Mouse (Mus musculus): ENCODE measurements around the gene Tpk1. TPM values are rescaled to one million over a fixed set of nuclear protein-coding genes. Genes with fewer than 3 reads are reported as not detected.
A peak's percentile ranks its signal among the peaks of the same experiment; 100 is the strongest.

Tpk1 gene
- polyA plus RNA-seq, 1 experiment from 2014 or later: 7.4 TPM

DNA sequence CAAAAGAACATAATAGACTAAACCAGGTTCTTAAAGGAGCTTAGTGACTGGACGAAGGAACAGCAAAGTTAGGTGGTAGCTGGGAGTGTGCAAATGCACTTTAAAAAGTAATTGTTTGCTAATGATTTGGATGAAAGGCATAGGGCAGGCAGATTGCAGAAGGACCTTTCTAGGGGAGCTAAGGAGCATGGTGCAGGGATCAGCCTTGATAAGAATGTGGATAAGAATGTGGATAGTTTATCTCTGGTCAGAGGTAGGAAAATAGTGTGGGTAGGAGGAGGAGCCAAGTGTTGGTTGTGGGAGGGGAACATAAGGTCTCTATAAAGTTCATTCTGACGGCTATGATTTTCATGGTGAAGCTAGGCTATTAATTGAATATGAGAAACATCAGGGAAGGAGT is 327.3 kb downstream of the Tpk1 start:
- no peak overlapping the region for H3K9ac ChIP-seq (replicated peaks)
- H3K4me3 ChIP-seq (ENCODE audit: low read depth, low read length): no peak overlapping the region
- no peaks in the 10 kb centered on the region for H3K4me1 ChIP-seq (ENCODE audit: insufficient read depth)
- no peak overlapping the region for H3K27ac ChIP-seq (ENCODE audit: low read depth)
- no peak for TF ChIP-seq EP300 (IDR thresholded peaks at IDR 0.05; ENCODE audit: low read depth)
- TF ChIP-seq CTCF (IDR thresholded peaks at IDR 0.05; ENCODE audit: low read depth): no peak
- ATAC-seq (no peak), DNase-seq (no peak)
- no peaks in the 10 kb centered on the region for H3K27me3 ChIP-seq (ENCODE audit: insufficient read depth, low read length)
- no peak overlapping the region for H3K4me2 ChIP-seq (ENCODE audit: low read depth, low read length)
- no peaks in the 10 kb centered on the region for H3K9me3 ChIP-seq (ENCODE audit: low read length)
- 52% methylated on average over 2 of the region's 2 CpGs for WGBS (ENCODE audit: insufficient replicate concordance)
- no peaks in the 10 kb centered on the region for H3K36me3 ChIP-seq (replicated peaks; ENCODE audit: insufficient read depth, low read length)

DNA sequence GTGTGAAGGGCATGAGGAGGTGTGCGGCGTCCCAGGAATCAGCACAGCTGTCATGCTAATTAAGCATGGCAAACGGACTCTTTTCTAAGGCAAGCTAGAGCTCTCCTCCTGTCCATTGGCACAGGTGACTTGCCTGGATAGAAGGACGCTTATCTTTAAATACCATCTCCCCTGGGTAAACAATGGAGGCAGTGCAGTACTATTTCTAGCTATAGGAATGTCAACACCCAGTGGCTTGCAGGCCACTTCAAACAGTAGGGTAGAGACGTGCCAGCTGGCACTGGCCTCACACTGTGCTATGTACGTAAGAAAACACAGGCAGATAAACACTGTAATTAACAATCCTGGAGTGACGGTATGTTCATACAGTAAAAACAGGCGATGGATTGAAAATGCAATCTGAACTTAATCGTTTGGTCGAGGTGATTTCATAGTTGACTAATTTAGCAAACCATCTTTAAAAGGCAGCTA is 328.6 kb downstream of the Tpk1 start:
- no peaks in the 10 kb centered on the region for H3K4me1 ChIP-seq (ENCODE audit: insufficient read depth)
- H3K4me2 ChIP-seq (ENCODE audit: low read depth, low read length): peak overlapping the region; percentile 11; the same call in 1 of the 2 replicates
- TF ChIP-seq EP300 (IDR thresholded peaks at IDR 0.05; ENCODE audit: low read depth): no peak
- no peak for TF ChIP-seq CTCF (IDR thresholded peaks at IDR 0.05; ENCODE audit: low read depth)
- no peak overlapping the region for H3K9ac ChIP-seq (replicated peaks)
- no peaks in the 10 kb centered on the region for H3K27me3 ChIP-seq (ENCODE audit: insufficient read depth, low read length)
- no peaks in the 10 kb centered on the region for H3K9me3 ChIP-seq (ENCODE audit: low read length)
- no peaks in the 10 kb centered on the region for H3K36me3 ChIP-seq (replicated peaks; ENCODE audit: insufficient read depth, low read length)
- no peak overlapping the region for H3K27ac ChIP-seq (ENCODE audit: low read depth)
- peak; percentile 40 for DNase-seq
- peak; percentile 94 for ATAC-seq
- H3K4me3 ChIP-seq (ENCODE audit: low read depth, low read length): no peak overlapping the region
- 41% methylated on average over 10 of the region's 10 CpGs for WGBS (ENCODE audit: insufficient replicate concordance)

DNA sequence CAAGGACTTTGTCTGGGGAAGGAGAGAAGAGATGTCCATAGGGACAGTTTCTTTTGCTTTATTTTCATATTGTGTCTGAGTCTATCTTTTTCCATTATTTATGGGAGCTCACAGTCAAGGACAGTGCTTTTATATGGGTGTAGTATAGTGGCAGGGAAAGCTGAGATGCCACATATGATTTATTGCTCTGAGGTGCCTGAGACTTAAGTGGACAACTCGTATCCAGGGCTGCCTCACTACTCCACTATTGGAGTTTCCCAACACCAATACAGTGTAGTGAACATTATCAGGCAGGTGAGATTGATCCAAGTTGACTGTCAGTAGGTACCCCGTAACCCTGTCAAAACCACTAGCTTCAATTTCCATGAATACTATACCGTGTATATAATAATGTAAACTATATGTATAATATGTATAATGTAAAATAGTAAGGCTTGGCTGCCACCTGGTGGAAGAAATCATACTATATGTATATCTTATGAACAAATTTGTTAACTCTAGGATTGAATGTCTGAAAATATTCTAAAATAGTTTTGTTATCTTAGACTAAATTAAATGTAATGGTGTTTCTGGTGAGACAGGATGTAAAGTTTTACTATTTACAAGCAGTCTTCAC is 330.4 kb downstream of the Tpk1 start:
- Histone ChIP-seq H3K27me3 (ENCODE audit: insufficient read depth, low read length) (no peaks in the 10 kb centered on the region), H3K4me2 (ENCODE audit: low read depth, low read length) (no peak overlapping the region), H3K4me1 (ENCODE audit: insufficient read depth) (no peaks in the 10 kb centered on the region), H3K9ac (replicated peaks) (no peak overlapping the region), H3K36me3 (replicated peaks; ENCODE audit: insufficient read depth, low read length) (no peaks in the 10 kb centered on the region), H3K9me3 (ENCODE audit: low read length) (no peaks in the 10 kb centered on the region), H3K27ac (ENCODE audit: low read depth) (no peak overlapping the region), H3K4me3 (ENCODE audit: low read depth, low read length) (no peak overlapping the region)
- TF ChIP-seq EP300 (IDR thresholded peaks at IDR 0.05; ENCODE audit: low read depth) (no peak), CTCF (IDR thresholded peaks at IDR 0.05; ENCODE audit: low read depth) (0 out of 2 replicates have a peak, but pooled peaks have one; percentile 4)
- ATAC-seq (no peak), DNase-seq (no peak)
- 65% methylated on average over 3 of the region's 3 CpGs for WGBS (ENCODE audit: insufficient replicate concordance)

DNA sequence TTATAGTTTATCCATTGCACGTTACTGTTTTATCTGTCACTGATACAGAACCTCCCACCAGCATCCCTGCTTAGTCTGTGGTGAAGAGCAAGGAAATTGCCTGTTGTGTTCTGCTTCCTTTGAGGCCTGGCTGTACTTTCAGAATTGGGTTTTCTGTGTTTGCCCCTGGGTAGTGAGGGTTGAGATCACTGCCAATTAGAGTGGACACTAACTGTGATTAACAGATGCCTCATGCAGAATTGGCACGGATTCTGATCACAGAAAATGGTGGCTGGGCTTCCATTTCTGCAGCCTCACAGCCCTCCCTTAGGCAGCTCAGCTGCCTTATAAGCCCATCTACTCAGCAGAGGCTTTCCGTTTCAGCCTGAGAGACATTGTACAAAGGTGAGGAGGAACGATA is 332.6 kb downstream of the Tpk1 start:
- Histone ChIP-seq H3K4me3 (ENCODE audit: low read depth, low read length) (no peak overlapping the region), H3K36me3 (replicated peaks; ENCODE audit: insufficient read depth, low read length) (no peaks in the 10 kb centered on the region), H3K27me3 (ENCODE audit: insufficient read depth, low read length) (no peaks in the 10 kb centered on the region), H3K4me2 (ENCODE audit: low read depth, low read length) (no peak overlapping the region), H3K9me3 (ENCODE audit: low read length) (no peaks in the 10 kb centered on the region), H3K4me1 (ENCODE audit: insufficient read depth) (no peaks in the 10 kb centered on the region), H3K9ac (replicated peaks) (no peak overlapping the region), H3K27ac (ENCODE audit: low read depth) (no peak overlapping the region)
- TF ChIP-seq CTCF (IDR thresholded peaks at IDR 0.05; ENCODE audit: low read depth): no peak
- no peak for ATAC-seq
- WGBS (ENCODE audit: insufficient replicate concordance): 70% methylated on average over 4 of the region's 4 CpGs
- no peak for DNase-seq

DNA sequence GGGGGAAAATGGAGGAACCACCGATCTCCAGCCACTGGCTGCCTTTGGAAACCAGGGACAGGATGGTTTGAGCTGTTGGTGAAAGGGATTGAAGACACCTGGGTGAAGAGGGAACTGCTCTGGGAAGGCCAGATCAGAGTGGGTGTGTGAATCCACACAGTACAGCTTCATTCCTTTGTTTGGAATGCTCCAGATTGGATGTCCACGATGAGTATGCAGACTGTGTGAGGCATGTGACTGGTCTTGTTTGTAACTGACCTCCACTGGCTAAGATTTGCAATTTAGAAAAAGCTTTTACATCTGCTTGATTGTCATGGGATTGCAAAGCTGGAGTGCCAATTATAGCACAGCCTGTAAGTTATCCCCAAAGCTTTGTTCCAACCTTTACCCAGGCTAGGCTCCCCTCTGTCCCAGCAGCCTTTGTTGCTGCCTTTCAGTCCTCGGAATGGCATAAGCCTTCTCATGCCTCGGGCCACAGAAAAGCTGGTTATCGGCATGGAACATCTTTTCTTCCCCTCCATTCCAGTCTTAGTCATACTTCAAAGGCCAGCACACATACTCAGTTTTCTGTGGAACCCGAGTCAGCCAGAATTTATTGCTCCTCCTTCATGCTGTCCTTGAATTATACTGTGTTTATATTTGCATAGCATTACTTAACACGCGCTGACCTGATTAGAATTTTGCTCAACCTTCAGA is 353.0 kb downstream of the Tpk1 start:
- WGBS (ENCODE audit: insufficient replicate concordance): 71% methylated on average over 8 of the region's 8 CpGs
- no peak overlapping the region for H3K27ac ChIP-seq (ENCODE audit: low read depth)
- no peak for DNase-seq
- H3K4me2 ChIP-seq (ENCODE audit: low read depth, low read length): no peak overlapping the region
- H3K9ac ChIP-seq (replicated peaks): no peak overlapping the region
- H3K9me3 ChIP-seq (ENCODE audit: low read length): no peaks in the 10 kb centered on the region
- H3K4me1 ChIP-seq (ENCODE audit: insufficient read depth): no peaks in the 10 kb centered on the region
- TF ChIP-seq EP300 (IDR thresholded peaks at IDR 0.05; ENCODE audit: low read depth) (no peak), CTCF (IDR thresholded peaks at IDR 0.05; ENCODE audit: low read depth) (no peak)
- no peak for ATAC-seq
- no peak overlapping the region for H3K4me3 ChIP-seq (ENCODE audit: low read depth, low read length)
- H3K27me3 ChIP-seq (ENCODE audit: insufficient read depth, low read length): no peaks in the 10 kb centered on the region
- no peaks in the 10 kb centered on the region for H3K36me3 ChIP-seq (replicated peaks; ENCODE audit: insufficient read depth, low read length)

DNA sequence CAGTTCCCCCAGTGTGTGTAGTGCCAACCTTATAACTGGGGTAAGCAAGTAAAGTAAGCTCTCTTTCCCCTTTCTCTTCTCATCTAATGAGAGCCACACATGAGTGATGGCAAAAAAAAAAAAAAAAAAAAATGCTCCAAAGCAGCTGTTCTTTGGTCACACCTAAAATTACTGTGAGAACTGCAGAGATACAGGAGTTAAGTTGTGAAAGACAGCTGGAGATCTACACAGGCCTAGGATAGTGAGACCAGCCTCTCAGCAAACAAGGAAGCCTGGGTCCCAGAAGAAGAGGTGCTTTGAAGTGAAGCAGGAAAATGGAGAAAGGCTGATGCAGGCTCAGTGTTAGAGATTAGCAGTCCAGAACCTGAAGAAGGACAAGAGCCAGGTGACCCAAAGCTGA is 353.5 kb downstream of the Tpk1 start:
- H3K27ac ChIP-seq (ENCODE audit: low read depth): no peak overlapping the region
- no peaks in the 10 kb centered on the region for H3K27me3 ChIP-seq (ENCODE audit: insufficient read depth, low read length)
- H3K4me2 ChIP-seq (ENCODE audit: low read depth, low read length): no peak overlapping the region
- H3K4me3 ChIP-seq (ENCODE audit: low read depth, low read length): no peak overlapping the region
- H3K9ac ChIP-seq (replicated peaks): no peak overlapping the region
- H3K36me3 ChIP-seq (replicated peaks; ENCODE audit: insufficient read depth, low read length): no peaks in the 10 kb centered on the region
- ATAC-seq: no peak
- TF ChIP-seq CTCF (IDR thresholded peaks at IDR 0.05; ENCODE audit: low read depth): no peak
- no peak for TF ChIP-seq EP300 (IDR thresholded peaks at IDR 0.05; ENCODE audit: low read depth)
- no peaks in the 10 kb centered on the region for H3K4me1 ChIP-seq (ENCODE audit: insufficient read depth)
- no peaks in the 10 kb centered on the region for H3K9me3 ChIP-seq (ENCODE audit: low read length)
- DNase-seq: no peak
